Mouse (Mus musculus) left cerebral cortex, adult 11 months (tissue): ENCODE measurements around the gene Slc44a3.

Experiments
- DNase-seq: peaks from one replicate; pipeline ENCODE4 v3.0.0; 2022; ENCODE audit warnings: low spot score

The Slc44a3 gene

DNA sequence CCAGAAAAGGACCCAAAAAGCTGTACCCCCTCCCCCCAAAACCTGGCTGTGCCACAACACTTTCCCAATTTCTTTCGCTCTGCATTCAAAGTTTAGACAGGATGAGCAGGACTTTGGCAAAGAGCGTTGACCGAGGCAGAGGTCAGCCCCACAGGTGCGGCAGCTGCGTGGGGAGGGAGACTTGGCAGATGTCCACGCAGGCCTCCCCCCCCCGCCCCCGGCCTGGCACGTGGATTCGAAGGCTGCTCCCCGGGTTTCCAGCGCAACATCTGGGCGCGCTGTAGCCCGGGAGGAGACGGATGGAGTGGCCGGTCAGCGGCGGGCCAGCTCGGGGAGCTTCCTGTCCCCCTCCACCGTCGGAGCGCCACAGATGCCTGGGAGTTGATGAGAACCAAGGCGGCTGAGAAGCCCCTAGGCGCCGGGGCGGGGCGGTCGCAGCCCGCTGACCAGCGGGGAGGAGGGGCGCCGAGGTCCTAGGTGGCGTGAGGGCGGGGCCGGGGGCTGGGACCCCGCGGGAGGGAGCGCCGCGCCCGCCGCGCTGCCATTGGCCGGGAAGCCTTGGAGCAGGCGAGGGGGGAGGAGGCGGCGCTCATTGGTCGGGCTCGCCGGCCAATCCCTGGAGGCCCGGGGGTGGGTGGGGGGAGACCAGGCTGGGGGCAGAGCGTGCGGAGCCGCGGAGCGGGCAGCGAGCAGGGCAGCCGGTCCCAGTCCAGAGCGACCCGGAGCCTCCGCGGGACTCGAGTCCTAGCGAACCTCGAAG, 106.2 kb downstream of the Slc44a3 start, which contains the start of gene Cnn3:
Cnn3 (plus strand) TSS at position 637 of the 760 bp plus-strand sequence.
- peak; percentile 68 for DNase-seq

DNA sequence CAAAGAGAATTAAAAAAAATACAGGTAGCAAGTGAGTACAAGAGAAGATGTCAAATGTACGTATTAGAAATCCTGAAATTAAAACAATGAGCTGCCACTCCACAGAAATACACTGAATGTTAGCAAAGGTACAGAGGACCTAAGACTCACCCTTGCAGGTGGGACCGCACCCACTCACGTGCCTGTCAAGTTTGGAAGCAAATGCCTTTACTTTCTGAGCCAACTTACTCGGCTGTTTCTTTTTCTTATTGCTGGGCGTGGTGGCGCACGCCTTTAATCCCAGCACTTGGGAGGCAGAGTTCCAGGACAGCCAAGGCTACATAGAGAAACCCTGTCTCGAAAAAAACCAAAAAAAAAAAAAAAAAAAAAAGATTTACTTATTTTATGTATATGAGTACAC, 109.8 kb downstream of the Slc44a3 start:
- no peak for DNase-seq

DNA sequence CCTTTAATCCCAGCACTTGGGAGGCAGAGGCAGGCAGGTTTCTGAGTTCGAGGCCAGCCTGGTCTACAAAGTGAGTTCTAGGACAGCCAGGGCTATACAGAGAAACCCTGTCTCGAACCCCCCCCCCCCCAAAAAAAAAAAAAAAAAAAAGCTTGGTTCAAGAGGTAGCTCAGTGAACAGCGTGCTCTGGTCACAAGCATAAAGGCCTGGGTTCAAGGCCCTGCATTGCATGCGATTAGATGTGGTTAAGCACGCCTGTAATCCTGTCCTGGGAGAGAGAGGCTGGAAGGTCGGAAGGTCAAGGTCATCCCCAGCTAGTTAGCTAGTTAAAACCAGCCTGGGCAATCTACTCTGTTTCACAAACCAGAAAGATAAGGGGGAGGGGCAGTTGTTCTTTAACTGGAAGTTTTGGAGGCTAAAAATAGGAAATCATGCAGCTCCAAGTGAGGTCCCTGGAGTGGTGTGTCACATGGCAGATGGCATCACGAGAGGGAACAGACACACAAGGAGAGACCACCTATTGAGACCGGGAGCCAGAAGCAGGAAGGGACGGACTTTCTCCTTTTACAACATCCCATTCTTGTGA, 113.3 kb downstream of the Slc44a3 start:
- DNase-seq: no peak

DNA sequence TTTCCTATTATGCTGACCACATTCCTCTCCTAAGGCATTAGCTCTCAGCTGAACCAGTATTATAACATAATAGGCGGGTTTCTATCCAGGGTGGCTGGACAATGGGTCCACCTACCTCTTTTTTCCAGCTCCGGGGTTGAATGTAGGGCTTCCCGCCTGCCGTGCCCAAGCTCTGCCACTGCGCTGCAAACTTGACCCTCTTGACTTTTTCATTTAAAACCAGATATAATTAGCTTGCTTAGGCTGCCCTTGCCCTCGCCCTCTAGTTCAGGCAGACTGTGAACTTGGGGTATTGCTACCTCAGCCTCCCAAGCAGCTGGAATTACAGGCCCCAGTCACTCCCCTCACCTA, 114.0 kb downstream of the Slc44a3 start:
- DNase-seq: no peak

DNA sequence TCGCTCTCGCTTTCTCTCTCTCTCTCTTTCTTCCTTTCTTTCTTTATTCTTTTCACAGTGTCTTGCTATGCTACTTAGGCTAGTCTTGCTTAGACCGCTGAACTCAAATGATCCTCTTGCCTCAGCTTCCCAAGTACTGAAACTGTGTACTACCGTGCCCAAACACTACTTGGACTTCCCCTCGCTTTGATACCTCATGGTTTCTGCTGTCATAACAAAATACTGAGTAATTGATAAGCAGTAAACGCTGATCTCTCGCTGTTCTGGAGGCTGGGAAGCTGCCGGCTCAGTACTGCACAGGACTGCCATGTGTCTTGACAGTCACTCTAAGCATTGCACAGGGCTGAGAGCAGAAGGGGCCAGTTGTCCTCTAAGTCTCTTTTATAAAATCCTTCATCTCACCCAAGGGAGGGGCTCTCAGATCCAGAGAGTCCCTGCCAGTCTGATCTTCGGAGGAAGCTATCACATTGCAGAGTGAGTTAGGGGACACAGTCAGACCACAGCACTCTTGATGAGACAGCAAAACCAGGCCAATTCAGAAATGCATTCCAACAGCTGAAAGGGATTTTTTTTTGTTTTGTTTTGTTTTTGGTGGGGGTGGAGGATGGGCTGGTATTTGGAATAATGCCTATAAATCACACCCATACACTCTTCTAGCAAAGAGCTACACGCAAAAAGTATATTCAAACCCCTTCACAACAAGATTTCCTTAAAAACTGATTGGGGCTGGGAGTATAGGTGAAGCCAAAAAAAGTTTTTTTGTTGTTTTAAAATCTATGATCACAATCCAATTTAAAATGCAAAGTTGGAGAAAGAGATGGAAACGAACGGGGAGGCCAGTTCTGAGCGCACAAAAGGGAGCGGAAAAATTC, 114.6 kb downstream of the Slc44a3 start:
- DNase-seq: no peak

DNA sequence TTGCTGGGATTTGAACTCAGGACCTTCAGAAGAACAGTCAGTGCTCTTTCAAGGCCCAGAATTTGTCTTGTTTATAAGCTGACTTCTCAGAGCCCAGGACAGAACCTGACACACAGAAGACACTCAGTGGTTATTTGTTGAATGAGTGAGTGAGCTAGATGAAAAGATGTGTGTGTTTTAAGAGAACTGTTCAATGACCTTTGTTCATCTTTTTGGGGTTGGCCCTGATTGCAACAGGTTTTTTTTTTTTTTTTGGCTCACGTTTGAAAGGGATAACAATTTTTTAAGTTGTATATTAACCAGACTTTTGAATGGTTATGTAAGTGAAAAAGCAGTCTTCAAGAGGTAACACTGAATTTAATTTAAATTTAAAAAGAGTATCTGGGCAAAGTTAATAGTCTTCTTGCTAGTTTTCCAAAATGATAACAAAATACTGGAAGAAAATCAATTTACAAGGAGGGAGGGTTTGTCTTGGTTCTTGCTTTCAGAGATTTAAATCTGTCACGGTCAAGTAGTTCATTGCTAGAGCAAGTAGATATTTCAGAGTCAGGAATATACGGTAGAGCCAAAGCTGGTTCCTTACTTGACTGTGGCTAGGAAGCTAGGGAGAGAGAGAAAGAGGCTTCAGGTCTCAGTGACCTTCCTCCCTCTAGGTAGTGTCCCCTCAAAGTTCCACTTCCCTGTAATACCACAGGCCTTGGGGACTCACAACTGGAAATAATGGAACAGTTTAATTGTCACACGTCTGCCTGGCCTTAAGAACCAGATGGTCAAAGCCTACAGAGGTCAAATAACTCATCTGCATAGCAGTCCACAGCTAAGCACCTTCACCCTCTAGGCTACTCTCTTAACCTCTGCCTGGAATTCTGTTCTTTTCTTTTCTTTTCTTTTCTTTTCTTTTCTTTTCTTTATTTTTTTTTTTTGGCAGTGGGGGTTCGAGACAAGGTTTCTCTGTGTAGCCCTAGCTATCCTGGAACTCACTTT, 115.7 kb downstream of the Slc44a3 start:
- DNase-seq: no peak

DNA sequence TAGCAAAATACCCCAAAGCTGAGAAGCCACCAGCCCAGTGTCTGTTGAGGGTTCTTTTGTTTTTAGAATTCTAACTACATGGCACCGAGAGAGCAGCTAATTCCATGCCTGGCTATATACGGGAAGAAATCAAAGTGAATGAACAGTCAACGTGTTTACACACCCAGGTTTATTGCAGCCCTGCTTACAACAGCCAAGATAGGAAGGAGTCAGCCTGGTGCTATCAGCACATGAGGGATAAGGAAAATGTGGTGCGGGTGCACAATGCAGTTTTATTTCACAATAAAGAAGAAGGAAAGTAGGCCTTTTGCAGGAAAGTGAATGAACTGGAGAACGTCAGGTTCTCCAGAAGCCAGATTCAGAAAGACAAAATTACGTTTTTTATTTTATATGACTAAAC, 120.8 kb downstream of the Slc44a3 start:
- DNase-seq: no peak
